In the genomic region with DNA sequence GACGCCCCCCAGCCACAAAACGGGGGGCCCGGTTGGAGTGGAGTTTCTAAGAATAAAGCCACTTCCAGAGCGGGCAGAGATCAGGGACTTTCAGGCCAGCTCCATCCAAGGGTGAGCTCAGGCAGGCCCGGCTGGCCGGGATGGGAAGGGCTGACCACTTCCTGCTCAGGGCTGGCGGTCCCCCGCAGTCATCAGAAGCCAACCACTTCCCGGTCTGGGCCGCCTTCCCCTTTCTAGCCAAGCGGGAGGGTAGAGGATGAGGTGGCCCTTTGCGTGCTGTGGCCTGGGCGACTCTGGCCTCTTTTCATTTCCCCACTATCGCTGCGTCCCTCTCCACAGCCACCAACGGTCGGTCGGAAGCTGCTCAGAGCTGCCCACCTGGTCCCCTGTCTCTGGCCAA, we compare ENCODE assay signal across 9 mouse cellular contexts. TPM values are rescaled to one million over a fixed set of nuclear protein-coding genes. Genes with fewer than 3 reads are reported as not detected.
A peak's percentile ranks its signal among the peaks of the same experiment; 100 is the strongest.
DNase-seq lines count a peak whose midpoint lies in the region; ATAC-seq lines count a peak whose summit lies in the region.
"Had no signal": no experiment of that assay in that cellular context is flagged by ENCODE, and none has a peak within 500 bp of the region (broad histone marks: within the 10 kb centered on the region; RNA-seq: fewer than 3 reads in every experiment).

No protein-coding gene starts in this region.

- H3K36me3 ChIP-seq in liver, embryonic 12.5 days = no peaks in the 10 kb centered on the region
- no peaks in the 10 kb centered on the region for H3K36me3 ChIP-seq in midbrain, embryonic 10.5 days
- no peaks in the 10 kb centered on the region for H3K36me3 ChIP-seq in forebrain, embryonic 14.5 days (ENCODE audit: control insufficient read depth, insufficient read depth, low read length)

- peak; percentile 41 to 50 for DNase-seq in adrenal gland, adult (ENCODE audit: inconsistent age in 2 of 2, low spot score in 1 of 2)
- DNase-seq in adrenal gland, postnatal 25 days = no peak
- peak; percentile 52 for DNase-seq in liver
- peak; percentile 29 for DNase-seq in heart, postnatal 4 days
- peak; percentile 21 for DNase-seq in naive thymus-derived CD4-positive, alpha-beta T cell, adult 2 months (ENCODE audit: low read depth)
- DNase-seq in midbrain, embryonic 10.5 days (ENCODE audit: low spot score) = no peak
- DNase-seq in forebrain, embryonic 14.5 days (ENCODE audit: low spot score) = no peak

- no peak for ATAC-seq in liver, embryonic 12.5 days
- ATAC-seq in forebrain, embryonic 14.5 days = no peak
- ATAC-seq: inflammation-experienced regulatory T-cells, adult 6 months had no signal

- no peak overlapping the region for H3K9ac ChIP-seq in liver, embryonic 12.5 days
- H3K9ac ChIP-seq in forebrain, embryonic 14.5 days (ENCODE audit: low read length) = no peak overlapping the region

- no peak overlapping the region for H3K27ac ChIP-seq in liver, embryonic 12.5 days
- no peak overlapping the region for H3K27ac ChIP-seq in midbrain, embryonic 10.5 days (replicated peaks)
- H3K27ac ChIP-seq in forebrain, embryonic 14.5 days (ENCODE audit: low read depth, low read length) = no peak overlapping the region

- H3K4me3 ChIP-seq in liver, embryonic 12.5 days = no peak overlapping the region
- H3K4me3 ChIP-seq in midbrain, embryonic 10.5 days = no peak overlapping the region
- no peak overlapping the region for H3K4me3 ChIP-seq in forebrain, embryonic 14.5 days (ENCODE audit: low read depth, low read length)

- H3K9me3 ChIP-seq in liver, embryonic 12.5 days (replicated peaks) = no peaks in the 10 kb centered on the region
- no peaks in the 10 kb centered on the region for H3K9me3 ChIP-seq in midbrain, embryonic 10.5 days (replicated peaks)
- H3K9me3 ChIP-seq in forebrain, embryonic 14.5 days (replicated peaks; ENCODE audit: control insufficient read depth, low read length) = no peaks in the 10 kb centered on the region

- peaks cover 29% of the 10 kb centered on the region for H3K4me1 ChIP-seq in liver, embryonic 12.5 days
- peaks cover 4% of the 10 kb centered on the region for H3K4me1 ChIP-seq in midbrain, embryonic 10.5 days
- no peaks in the 10 kb centered on the region for H3K4me1 ChIP-seq in forebrain, embryonic 14.5 days (ENCODE audit: control insufficient read depth, insufficient read depth, low read length)

- H3K4me2 ChIP-seq in liver, embryonic 12.5 days = no peak overlapping the region
- H3K4me2 ChIP-seq in forebrain, embryonic 14.5 days (ENCODE audit: low read length) = no peak overlapping the region

- 0 out of 2 replicates have a peak, but pooled peaks cover 10% of the 10 kb centered on the region for H3K27me3 ChIP-seq in liver, embryonic 12.5 days (replicated peaks)
- H3K27me3 ChIP-seq in midbrain, embryonic 10.5 days (ENCODE audit: low read depth, poor library complexity, severe bottlenecking) = 0 out of 2 replicates have a peak, but pooled peaks cover 3% of the 10 kb centered on the region
- H3K27me3 ChIP-seq in forebrain, embryonic 14.5 days (replicated peaks; ENCODE audit: control insufficient read depth, insufficient read depth, low read length) = no peaks in the 10 kb centered on the region

- WGBS in liver, embryonic 12.5 days (ENCODE audit: insufficient replicate concordance) = 24% methylated on average over 18 of the region's 18 CpGs
- WGBS in midbrain, embryonic 10.5 days = 76% methylated on average over 18 of the region's 18 CpGs
- WGBS in forebrain, embryonic 14.5 days = 74% methylated on average over 18 of the region's 18 CpGs

RNA-seq across cellular contexts. Expression of gene Runx3, which starts 50.6 kb away (rescaled TPM):
- total RNA-seq in adrenal gland, postnatal 25 days (2021) = 1.0 and 1.7 TPM in 2 replicates
- polyA plus RNA-seq in liver, embryonic 12.5 days (2016; fragmentation: Nextera tagmentation; extraction: Ambion mirVana) = 0.51 and 0.54 TPM in 2 replicates
- under 1 TPM; 0.25 to 0.45 TPM for total RNA-seq in heart, postnatal 4 days (2021)
- 0.04 TPM in 2 replicates for polyA plus RNA-seq in midbrain, embryonic 10.5 days (2016; fragmentation: Nextera tagmentation; extraction: Ambion mirVana)
- not detected in 2 replicates for polyA plus RNA-seq in forebrain, embryonic 14.5 days (2014; fragmentation: Nextera tagmentation; extraction: Ambion mirVana)

Comparison
In these comparisons a context has a peak if more than half of its experiments do, and no peak if none do; other contexts are left out.
1. DNase-seq: peak in adrenal gland, adult (2 of 2), liver (single experiment), heart, postnatal 4 days (single experiment) and naive thymus-derived CD4-positive, alpha-beta T cell, adult 2 months (single experiment); none in adrenal gland, postnatal 25 days (single experiment), midbrain, embryonic 10.5 days (single experiment) and forebrain, embryonic 14.5 days (single experiment).